Mouse (Mus musculus) ES-Bruce4 (cell line): ENCODE measurements around the gene Xxylt1. TPM values are rescaled to one million over a fixed set of nuclear protein-coding genes. Genes with fewer than 3 reads are reported as not detected.

Experiments used
- H3K27ac ChIP-seq: 2 replicates; pipeline ENCODE4 v1.5.1; 2012; ENCODE audit warnings: low read length, inconsistent platforms; ENCODE audit not compliant: insufficient read depth
- H3K27me3 ChIP-seq: 2 replicates; pipeline ENCODE4 v1.6.1; 2012; ENCODE audit warnings: mild to moderate bottlenecking, low read length, inconsistent platforms; ENCODE audit not compliant: control insufficient read depth, poor library complexity, insufficient read depth, severe bottlenecking
- H3K36me3 ChIP-seq: 2 replicates; pipeline ENCODE4 v1.6.1; 2012; ENCODE audit warnings: inconsistent platforms, mild to moderate bottlenecking, low read length, moderate library complexity; ENCODE audit not compliant: control insufficient read depth, poor library complexity, insufficient read depth, severe bottlenecking
- H3K4me1 ChIP-seq: one replicate; pipeline ENCODE4 v1.8.1; 2011; ENCODE audit warnings: low read length; ENCODE audit not compliant: control insufficient read depth, insufficient read depth
- H3K4me3 ChIP-seq: 2 replicates; pipeline ENCODE4 v1.5.1; 2011; ENCODE audit warnings: low read depth, mild to moderate bottlenecking, low read length
- H3K9ac ChIP-seq: 2 replicates; pipeline ENCODE4 v1.6.1; 2012; ENCODE audit warnings: low read depth, mild to moderate bottlenecking, inconsistent platforms; ENCODE audit not compliant: poor library complexity, severe bottlenecking
- H3K9me3 ChIP-seq: replicated peaks from 2 replicates; pipeline ENCODE4 v1.6.1; 2012; ENCODE audit warnings: mild to moderate bottlenecking, low read length, inconsistent platforms; ENCODE audit not compliant: control insufficient read depth, poor library complexity, insufficient read depth, severe bottlenecking
- CTCF ChIP-seq: IDR thresholded peaks from one replicate; pipeline ENCODE4 v1.8.1; 2011; ENCODE audit warnings: low read depth, low read length
- EP300 ChIP-seq: IDR thresholded peaks from 2 replicates; pipeline ENCODE4 v1.6.1; 2011; ENCODE audit warnings: low read depth, low read length; ENCODE audit not compliant: insufficient read depth
- POLR2A ChIP-seq: IDR thresholded peaks from one replicate; pipeline ENCODE4 v1.8.1; 2011; ENCODE audit warnings: low read length; ENCODE audit not compliant: insufficient read depth
- polyA plus RNA-seq: library from polyadenylated mRNA; stranded (reverse); fragments of >200 nt; gene quantifications from 2 replicates; pipeline ENCODE4 v1.2.4, GENCODE M21; 2011; ENCODE audit warnings: low read depth; ENCODE audit not compliant: missing spikeins, insufficient read depth, insufficient read length

Xxylt1 gene
- polyA plus RNA-seq, 1 experiment = 15.7 TPM

- Histone ChIP-seq H3K9me3 (no peaks in the 10 kb centered on the region), H3K4me3 (no peak overlapping the region), H3K9ac (no peak overlapping the region), H3K27me3 (no peaks in the 10 kb centered on the region), H3K27ac (no peak overlapping the region), H3K36me3 (no peaks in the 10 kb centered on the region), H3K4me1 (no peaks in the 10 kb centered on the region)
- TF ChIP-seq POLR2A = no peak
- no peak for TF ChIP-seq EP300
- no peak for TF ChIP-seq CTCF
Observed at GRCm38 (mm10) chr16:31037431-31037830, 43.8 kb downstream of the Xxylt1 start.

- TF ChIP-seq CTCF (no peak), POLR2A (no peak), EP300 (no peak)
- Histone ChIP-seq H3K36me3 (no peaks in the 10 kb centered on the region), H3K27ac (no peak overlapping the region), H3K4me1 (no peaks in the 10 kb centered on the region), H3K9me3 (no peaks in the 10 kb centered on the region), H3K27me3 (no peaks in the 10 kb centered on the region), H3K4me3 (no peak overlapping the region), H3K9ac (no peak overlapping the region)
Observed at GRCm38 (mm10) chr16:31035651-31036245, 45.5 kb downstream of the Xxylt1 start.

GRCm38 (mm10) chr16:31035235-31035634 is 46.0 kb downstream of the Xxylt1 start:
- Histone ChIP-seq H3K27ac (no peak overlapping the region), H3K4me3 (no peak overlapping the region), H3K9me3 (no peaks in the 10 kb centered on the region), H3K4me1 (no peaks in the 10 kb centered on the region), H3K36me3 (no peaks in the 10 kb centered on the region), H3K27me3 (no peaks in the 10 kb centered on the region), H3K9ac (no peak overlapping the region)
- no peak for TF ChIP-seq CTCF
- TF ChIP-seq EP300 = no peak
- no peak for TF ChIP-seq POLR2A

GRCm38 (mm10) chr16:31034051-31034450 is 47.2 kb downstream of the Xxylt1 start:
- no peak for TF ChIP-seq POLR2A
- no peak for TF ChIP-seq CTCF
- no peak for TF ChIP-seq EP300
- Histone ChIP-seq H3K4me1 (no peaks in the 10 kb centered on the region), H3K4me3 (no peak overlapping the region), H3K27ac (no peak overlapping the region), H3K27me3 (no peaks in the 10 kb centered on the region), H3K9ac (no peak overlapping the region), H3K9me3 (no peaks in the 10 kb centered on the region), H3K36me3 (no peaks in the 10 kb centered on the region)

GRCm38 (mm10) chr16:31029739-31030485 is 51.3 kb downstream of the Xxylt1 start:
- H3K4me3 ChIP-seq = no peak overlapping the region
- no peaks in the 10 kb centered on the region for H3K27me3 ChIP-seq
- H3K4me1 ChIP-seq = peaks cover 3% of the 10 kb centered on the region
- no peaks in the 10 kb centered on the region for H3K36me3 ChIP-seq
- H3K9me3 ChIP-seq = no peaks in the 10 kb centered on the region
- no peak overlapping the region for H3K9ac ChIP-seq
- H3K27ac ChIP-seq = no peak overlapping the region
- TF ChIP-seq POLR2A = no peak
- TF ChIP-seq EP300 = no peak
- TF ChIP-seq CTCF = no peak

- Histone ChIP-seq H3K4me1 (peaks cover 5% of the 10 kb centered on the region), H3K4me3 (no peak overlapping the region), H3K9ac (no peak overlapping the region), H3K27me3 (no peaks in the 10 kb centered on the region), H3K27ac (no peak overlapping the region), H3K36me3 (no peaks in the 10 kb centered on the region), H3K9me3 (no peaks in the 10 kb centered on the region)
- no peak for TF ChIP-seq EP300
- no peak for TF ChIP-seq CTCF
Observed at GRCm38 (mm10) chr16:31027675-31028074, 53.6 kb downstream of the Xxylt1 start.
